Mouse (Mus musculus) lung, postnatal 25 days (tissue): ENCODE results near the gene Mical2.

ENCODE experiments used
- DNase-seq: peaks from one replicate; pipeline ENCODE4 v3.0.0; 2022; ENCODE audit warnings: low spot score

Mical2 gene

GRCm38 (mm10) chr7:112280474-112280873 lies 54.8 kb downstream of the Mical2 start:
- DNase-seq = no peak

DNA sequence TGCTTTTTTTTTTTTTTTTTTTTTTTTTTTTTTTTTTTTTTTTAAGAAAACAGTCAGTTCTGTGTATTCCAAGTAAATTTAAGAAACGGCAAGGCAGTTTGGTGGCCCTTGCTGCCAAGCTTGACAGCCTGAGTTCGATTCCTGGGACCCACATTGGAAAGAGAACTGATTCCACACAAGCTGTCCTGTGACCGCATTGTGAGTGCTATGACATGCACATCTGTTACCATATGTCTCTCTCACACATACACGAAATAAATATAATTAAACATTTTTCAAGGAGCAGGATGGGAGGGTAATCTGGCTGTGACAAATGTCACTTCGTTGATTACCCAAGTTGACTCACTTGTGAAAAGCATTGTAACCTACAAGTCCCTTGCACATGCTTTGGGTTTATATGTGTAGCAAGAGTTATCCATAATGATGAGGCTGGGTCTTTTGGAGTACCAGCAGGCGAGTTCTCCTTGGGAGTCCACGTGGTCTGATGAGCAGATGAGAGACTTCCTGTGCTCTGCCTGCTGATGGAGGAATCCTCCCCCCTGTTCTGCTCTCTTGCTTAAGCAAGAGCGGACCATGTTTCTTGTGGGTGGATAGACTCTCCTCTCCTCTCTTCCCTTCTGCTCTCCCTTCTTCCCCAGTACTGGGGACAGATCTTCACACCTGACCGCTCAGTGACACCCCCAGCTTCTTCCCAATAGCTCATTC lies 58.1 kb downstream of the Mical2 start:
- no peak for DNase-seq

GRCm38 (mm10) chr7:112285573-112285972 lies 59.9 kb downstream of the Mical2 start:
- DNase-seq = no peak

- no peak for DNase-seq
Observed at GRCm38 (mm10) chr7:112288352-112289107, 62.9 kb downstream of the Mical2 start.

DNA sequence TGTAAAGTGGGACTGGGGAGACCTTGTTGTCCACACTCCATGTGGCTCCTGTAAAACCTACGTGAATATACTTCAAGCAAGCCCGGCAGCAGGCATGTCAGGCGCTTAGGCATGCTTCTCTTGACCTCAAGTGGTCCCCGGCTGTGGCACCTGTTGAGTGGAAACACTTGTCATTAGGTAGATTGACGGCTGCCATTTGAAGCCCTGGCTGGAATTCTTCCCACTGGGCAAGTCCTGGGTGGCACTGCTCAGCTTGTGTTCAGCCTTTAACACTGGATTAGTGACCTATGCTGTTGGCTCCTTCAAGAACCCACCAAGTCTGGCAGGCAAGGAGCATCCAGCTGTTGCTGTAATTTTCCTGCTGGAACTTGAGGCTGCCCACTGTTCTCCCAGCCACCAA lies 63.9 kb downstream of the Mical2 start:
- peak; percentile 86 for DNase-seq

- DNase-seq = peak; percentile 87
Observed at GRCm38 (mm10) chr7:112289990-112290389, 64.3 kb downstream of the Mical2 start.

GRCm38 (mm10) chr7:112293456-112294104 lies 67.9 kb downstream of the Mical2 start:
- no peak for DNase-seq

DNA sequence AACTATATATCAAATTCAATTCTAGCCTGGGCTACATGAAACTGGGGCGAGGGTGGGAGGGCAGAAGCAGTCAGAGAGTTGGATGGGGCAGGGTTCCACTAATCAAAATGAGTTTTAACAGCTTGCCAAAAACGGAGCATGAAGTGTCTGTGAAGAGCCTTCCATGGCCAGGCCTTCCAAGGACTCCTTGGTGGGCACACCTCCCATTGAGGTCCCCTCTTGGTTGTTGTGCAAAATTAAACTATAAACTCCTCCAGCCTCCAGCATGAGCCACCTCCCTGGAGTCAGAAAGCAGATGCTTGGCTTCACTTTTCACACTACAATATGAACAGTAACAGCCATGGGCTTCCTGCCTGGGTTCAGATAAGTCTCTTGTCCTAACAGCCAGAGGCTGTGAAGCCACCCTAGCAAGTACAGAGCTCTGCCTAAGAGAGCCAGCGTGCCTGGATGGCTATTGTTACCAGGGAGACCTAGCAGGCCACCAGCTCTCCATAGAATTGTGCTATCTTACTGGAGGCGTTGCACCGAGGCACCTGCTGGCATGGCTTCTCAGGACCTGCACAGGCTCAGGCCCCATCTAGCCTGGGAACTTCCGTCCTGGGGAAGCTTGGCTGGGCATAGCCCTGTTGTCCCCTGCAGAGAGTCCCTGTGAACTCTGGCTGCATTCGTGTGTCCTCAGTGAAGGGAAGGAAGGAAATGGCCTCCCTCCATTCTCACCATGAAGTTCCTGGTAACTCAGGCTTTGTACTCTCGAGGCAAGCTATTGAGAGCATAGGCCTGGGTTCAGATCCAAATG lies 70.0 kb downstream of the Mical2 start:
- no peak for DNase-seq

DNA sequence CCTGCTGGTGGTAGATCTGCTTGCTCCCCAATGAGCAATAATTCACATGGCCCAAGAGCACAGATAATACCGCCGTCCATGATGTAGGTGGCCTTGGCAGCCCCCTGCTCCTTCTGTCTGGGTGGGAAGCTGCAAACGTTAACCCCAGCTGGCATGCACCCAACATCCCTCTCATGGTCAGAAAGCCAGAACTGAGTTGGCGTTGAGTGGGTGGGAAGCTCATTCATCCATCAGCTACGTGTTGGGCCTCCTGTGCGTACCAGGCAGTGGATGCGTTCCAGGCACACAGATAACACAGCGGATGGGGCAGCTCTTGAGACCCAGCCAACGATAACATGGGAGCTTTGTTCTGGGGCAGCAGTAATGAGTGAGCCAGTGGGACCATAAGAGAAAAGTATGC lies 72.4 kb downstream of the Mical2 start:
- DNase-seq = no peak

GRCm38 (mm10) chr7:112298871-112299422 lies 73.3 kb downstream of the Mical2 start:
- DNase-seq = no peak

DNA sequence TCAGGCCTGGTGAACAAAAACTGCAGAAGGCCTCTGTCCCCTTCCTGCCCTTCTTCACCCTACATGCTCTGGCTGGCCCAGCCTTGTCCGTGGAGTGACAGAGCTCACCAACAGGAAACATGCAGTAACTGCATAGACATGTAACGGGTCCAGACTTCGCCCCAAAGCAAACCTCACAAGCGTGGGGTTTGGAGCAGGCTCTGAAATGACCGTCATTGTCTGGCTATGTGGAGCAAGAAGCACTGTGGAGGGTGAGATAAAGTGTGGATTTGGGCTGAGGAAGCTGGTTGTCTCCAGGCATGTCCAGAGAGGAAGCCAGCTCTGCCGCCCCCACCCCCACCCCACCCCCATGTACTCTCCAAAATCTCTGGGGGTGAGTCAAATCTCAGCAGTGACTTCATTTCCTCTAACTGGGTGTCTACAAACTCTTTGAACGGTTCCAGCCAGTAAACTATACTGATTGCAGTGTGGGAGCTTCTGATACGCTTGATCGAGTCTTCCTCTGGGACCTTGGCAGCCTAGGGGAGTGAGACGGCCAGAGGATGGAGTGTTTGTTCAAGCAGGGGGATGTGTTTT lies 74.0 kb downstream of the Mical2 start:
- peak; percentile 66 for DNase-seq

DNA sequence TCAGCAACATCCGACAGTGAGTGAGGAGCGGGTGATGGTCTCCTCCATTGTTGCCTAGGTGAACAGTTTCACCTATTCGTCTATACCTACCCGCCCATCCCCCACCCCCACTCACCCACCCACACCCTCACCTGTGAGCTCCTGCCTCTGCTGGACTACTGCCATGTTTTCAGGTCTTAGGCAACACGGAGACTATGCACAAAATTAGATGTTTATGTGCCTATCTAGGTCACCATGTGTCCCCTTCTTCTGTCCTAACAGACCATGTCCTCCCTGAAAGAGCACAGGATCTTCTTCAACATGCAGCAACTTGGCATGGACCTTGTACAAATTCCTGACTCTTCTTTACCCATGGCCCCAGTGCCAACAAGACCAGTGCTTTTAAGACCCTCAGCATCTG lies 74.5 kb downstream of the Mical2 start:
- DNase-seq = no peak

DNA sequence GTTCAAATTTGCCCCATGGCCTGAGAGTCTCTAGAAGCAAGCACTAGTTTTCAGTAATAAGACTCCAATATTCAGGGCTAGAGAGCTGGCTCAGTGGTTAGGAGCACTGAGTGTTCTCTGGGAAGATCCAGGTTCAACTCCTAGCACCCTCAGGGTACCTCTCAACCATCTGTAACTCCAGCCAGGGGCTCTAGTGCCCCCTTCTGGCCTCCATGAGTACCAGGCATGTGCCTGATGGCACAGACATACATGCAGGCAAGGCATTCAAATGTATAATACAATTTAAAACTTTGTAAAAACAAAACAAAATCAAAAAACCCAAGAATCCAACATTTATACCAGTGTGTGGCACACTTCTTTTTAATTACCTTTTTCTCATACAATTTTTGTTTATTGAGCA lies 75.4 kb downstream of the Mical2 start:
- DNase-seq = no peak

GRCm38 (mm10) chr7:112304382-112304781 lies 78.7 kb downstream of the Mical2 start:
- no peak for DNase-seq

DNA sequence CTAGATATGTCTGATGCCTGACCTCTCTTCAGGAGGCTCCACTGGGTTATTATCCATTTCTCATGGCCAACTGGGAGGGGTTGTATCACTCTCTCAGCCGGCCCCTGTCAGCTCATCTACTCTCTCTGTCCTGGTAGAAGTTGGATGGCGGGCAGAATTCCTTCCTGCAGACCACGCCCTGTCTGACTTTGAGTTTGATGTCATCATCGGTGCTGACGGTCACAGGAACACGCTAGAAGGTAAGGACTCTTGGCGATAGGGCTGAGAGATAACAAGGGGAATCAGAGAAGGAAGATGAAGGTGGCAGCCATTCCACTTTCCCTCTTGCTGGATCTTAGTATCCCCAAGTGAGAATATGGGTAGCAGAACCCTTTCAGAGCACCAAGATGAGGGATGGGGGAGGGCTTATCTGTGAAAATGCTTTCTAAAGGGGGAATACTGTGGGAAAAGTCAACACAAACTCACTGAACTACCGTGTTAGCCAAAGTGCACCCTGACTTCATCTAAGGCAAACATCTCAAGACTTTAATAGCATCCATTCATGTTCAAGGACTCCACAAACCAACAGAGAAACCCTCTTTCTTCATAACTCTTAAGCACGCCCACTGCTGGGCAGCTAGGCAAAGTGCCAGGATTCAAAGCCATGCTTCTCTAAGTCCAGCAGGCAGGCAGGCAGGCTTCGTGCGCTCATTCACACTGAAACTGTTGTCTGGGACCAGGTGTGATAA lies 83.8 kb downstream of the Mical2 start:
- DNase-seq = peak; percentile 88

DNA sequence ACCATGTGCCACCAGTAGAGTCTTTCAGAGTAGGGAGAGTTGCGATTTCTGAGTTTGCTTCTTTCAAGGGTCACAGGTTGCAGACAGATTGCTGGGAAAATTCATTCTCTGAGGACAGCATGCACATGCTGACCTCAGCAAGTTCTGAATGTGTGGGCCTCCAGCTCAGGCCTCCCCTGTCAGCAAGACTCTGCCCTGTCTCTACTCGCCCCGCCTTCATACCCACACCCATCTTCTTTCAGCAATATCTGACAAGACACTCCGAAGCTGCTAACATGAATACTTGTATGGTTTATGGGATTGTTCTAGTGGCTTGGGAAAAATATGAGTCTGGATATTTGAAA lies 84.3 kb downstream of the Mical2 start:
- DNase-seq = no peak

DNA sequence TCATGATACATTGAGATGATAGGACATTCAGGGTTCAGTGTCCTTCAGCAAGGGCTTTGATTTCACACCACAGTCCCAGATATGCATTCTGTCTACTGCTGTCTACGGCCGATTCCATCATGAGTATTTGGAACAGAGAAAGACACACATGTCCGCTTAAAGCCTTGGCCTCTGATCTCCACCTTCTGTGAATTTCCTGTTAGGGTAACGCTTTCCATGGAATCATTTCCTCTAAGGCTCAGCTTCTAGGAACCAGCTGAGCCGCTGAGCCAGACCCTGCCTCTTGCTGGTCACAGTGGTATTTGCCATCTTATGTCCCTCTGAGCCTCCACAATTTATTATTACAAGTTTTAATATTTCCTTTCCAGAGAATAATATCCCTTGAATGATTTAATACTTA lies 87.6 kb downstream of the Mical2 start:
- DNase-seq = no peak

DNA sequence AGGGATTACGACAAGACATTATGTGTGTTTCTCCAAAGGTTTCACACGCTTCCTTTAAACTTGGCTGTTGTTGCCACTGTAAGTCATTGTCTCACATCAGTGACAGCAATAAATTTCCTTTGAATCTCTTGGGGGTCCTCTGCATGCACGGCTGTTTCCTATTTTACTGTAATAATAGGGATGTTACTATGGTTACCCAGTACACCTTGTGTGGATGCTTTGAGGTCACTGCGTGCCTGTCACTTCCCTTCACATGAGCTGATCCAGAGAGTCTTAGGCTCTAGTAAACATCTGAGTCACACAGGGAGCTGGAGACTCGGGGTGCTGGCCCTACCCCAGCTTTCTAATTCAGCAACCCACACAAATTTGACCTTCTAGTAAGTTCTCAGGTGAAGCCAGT lies 88.0 kb downstream of the Mical2 start:
- no peak for DNase-seq

DNA sequence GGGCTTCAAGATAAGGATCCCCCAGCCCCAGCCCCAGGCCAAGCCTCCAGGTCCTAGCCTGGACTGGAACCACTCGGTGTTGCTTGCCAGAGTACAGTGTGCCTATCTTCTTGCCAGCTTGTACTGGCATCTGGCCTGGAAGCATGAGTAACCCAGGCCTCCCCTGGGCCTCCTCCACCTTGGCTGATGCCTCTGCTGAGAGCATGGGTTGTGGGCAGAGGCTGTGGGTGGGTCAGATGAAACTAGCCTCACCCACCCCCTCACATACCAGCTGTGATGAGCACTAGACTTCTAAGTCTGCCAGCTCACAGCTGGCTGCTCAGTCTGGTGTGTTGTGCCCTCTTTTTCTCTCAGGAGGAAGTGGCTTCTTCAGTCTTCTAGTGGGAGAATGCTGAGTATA lies 90.6 kb downstream of the Mical2 start:
- DNase-seq = no peak

GRCm38 (mm10) chr7:112317491-112317890 lies 91.8 kb downstream of the Mical2 start:
- no peak for DNase-seq

- no peak for DNase-seq
Observed at GRCm38 (mm10) chr7:112318306-112318705, 92.7 kb downstream of the Mical2 start.
